Mouse (Mus musculus) embryonic facial prominence, embryonic 12.5 days (tissue): ENCODE results near the gene Foxa2. TPM values are rescaled to one million over a fixed set of nuclear protein-coding genes. Genes with fewer than 3 reads are reported as not detected.

Source experiments
- ATAC-seq: fragments of 200-750 bp; cut with Nextera tagmentation; 2 replicates; pipeline ENCODE4 v1.8.0; 2017; ENCODE audit not compliant: insufficient number of reproducible peaks, insufficient read depth, low FRiP score, low TSS enrichment
- H3K27ac ChIP-seq: fragments of 300-500 bp; sonication (generic); 2 replicates; pipeline ENCODE4 v1.5.1; 2016; ENCODE audit warnings: mild to moderate bottlenecking
- H3K27me3 ChIP-seq: fragments of 300-500 bp; sonication (generic); 2 replicates; pipeline ENCODE4 v1.6.1; 2016; ENCODE audit warnings: mild to moderate bottlenecking, moderate library complexity
- H3K36me3 ChIP-seq: fragments of 300-500 bp; sonication (generic); 2 replicates; pipeline ENCODE4 v1.6.1; 2016; ENCODE audit warnings: mild to moderate bottlenecking
- H3K4me1 ChIP-seq: fragments of 300-500 bp; sonication (generic); 2 replicates; pipeline ENCODE4 v1.6.1; 2016
- H3K4me2 ChIP-seq: fragments of 300-500 bp; sonication (generic); replicated peaks from 2 replicates; pipeline ENCODE4 v1.6.1; 2016; ENCODE audit warnings: mild to moderate bottlenecking, moderate library complexity
- H3K4me3 ChIP-seq: fragments of 300-500 bp; sonication (generic); 2 replicates; pipeline ENCODE4 v1.5.1; 2016; ENCODE audit warnings: mild to moderate bottlenecking
- H3K9ac ChIP-seq: fragments of 300-500 bp; sonication (generic); 2 replicates; pipeline ENCODE4 v1.6.1; 2016; ENCODE audit warnings: mild to moderate bottlenecking, moderate library complexity
- H3K9me3 ChIP-seq: fragments of 300-500 bp; sonication (generic); 2 replicates; pipeline ENCODE4 v1.6.1; 2016; ENCODE audit warnings: mild to moderate bottlenecking, moderate library complexity
- WGBS: fragments of 180-500 bp; shearing (Covaris S2); methylation state at CpG from one replicate; pipeline ENCODE4 v1.1.7; 2016; 5-methylcytosine and 5-hydroxymethylcytosine counted together
- polyA plus RNA-seq: library from polyadenylated mRNA; unstranded; fragments of >200 nt; fragmentation: Nextera tagmentation; extraction: Ambion mirVana; gene quantifications from 2 replicates; pipeline ENCODE4 v1.2.1, GENCODE M21; 2016

Foxa2 gene
- polyA plus RNA-seq, 1 experiment from 2014 or later = 1.0 TPM

- WGBS = 11% methylated on average over 3 of the region's 3 CpGs
- no peak overlapping the region for H3K4me2 ChIP-seq
- no peaks in the 10 kb centered on the region for H3K36me3 ChIP-seq
- ATAC-seq = no peak
- no peaks in the 10 kb centered on the region for H3K9me3 ChIP-seq
- no peaks in the 10 kb centered on the region; the same call in 1 of the 2 replicates for H3K4me1 ChIP-seq
- no peak overlapping the region for H3K4me3 ChIP-seq
- H3K27ac ChIP-seq = no peak overlapping the region
- no peak overlapping the region for H3K9ac ChIP-seq
- peaks cover 57% of the 10 kb centered on the region for H3K27me3 ChIP-seq
These were observed 26.6 kb downstream of the Foxa2 start for GRCm38 (mm10) chr2:148020125-148020524.

- H3K4me1 ChIP-seq = no peaks in the 10 kb centered on the region
- H3K4me3 ChIP-seq = no peak overlapping the region
- no peak for ATAC-seq
- no peaks in the 10 kb centered on the region for H3K9me3 ChIP-seq
- H3K36me3 ChIP-seq = no peaks in the 10 kb centered on the region
- no peak overlapping the region for H3K27ac ChIP-seq
- H3K9ac ChIP-seq = no peak overlapping the region
- WGBS = 87% methylated on average over 8 of the region's 8 CpGs
- H3K27me3 ChIP-seq = peaks cover 37% of the 10 kb centered on the region
- H3K4me2 ChIP-seq = no peak overlapping the region
These were observed 28.7 kb downstream of the Foxa2 start for GRCm38 (mm10) chr2:148017782-148018690.

GRCm38 (mm10) chr2:148013382-148013781 lies 33.4 kb downstream of the Foxa2 start:
- ATAC-seq = no peak

GRCm38 (mm10) chr2:148009049-148009448 lies 37.7 kb downstream of the Foxa2 start:
- Histone ChIP-seq H3K27me3 (no peaks in the 10 kb centered on the region), H3K36me3 (no peaks in the 10 kb centered on the region), H3K4me3 (no peak overlapping the region), H3K4me1 (no peaks in the 10 kb centered on the region), H3K4me2 (no peak overlapping the region), H3K9ac (no peak overlapping the region), H3K9me3 (no peaks in the 10 kb centered on the region), H3K27ac (no peak overlapping the region)
- no peak for ATAC-seq
- 84% methylated on average over 4 of the region's 4 CpGs for WGBS

More at GRCm38 (mm10) chr2:148013382-148013781, 33.4 kb downstream of the Foxa2 start:
- Histone ChIP-seq H3K4me1 (no peaks in the 10 kb centered on the region), H3K4me3 (no peak overlapping the region), H3K4me2 (no peak overlapping the region), H3K36me3 (no peaks in the 10 kb centered on the region), H3K27me3 (no peaks in the 10 kb centered on the region), H3K27ac (no peak overlapping the region), H3K9ac (no peak overlapping the region), H3K9me3 (no peaks in the 10 kb centered on the region)
- WGBS = 79% methylated on average over 3 of the region's 3 CpGs

- 73% methylated on average over 7 of the region's 7 CpGs for WGBS
- Histone ChIP-seq H3K36me3 (no peaks in the 10 kb centered on the region), H3K27ac (no peak overlapping the region), H3K4me3 (no peak overlapping the region), H3K9ac (no peak overlapping the region), H3K4me2 (no peak overlapping the region), H3K4me1 (no peaks in the 10 kb centered on the region), H3K27me3 (no peaks in the 10 kb centered on the region), H3K9me3 (no peaks in the 10 kb centered on the region)
- ATAC-seq = no peak
These were observed 41.9 kb downstream of the Foxa2 start for GRCm38 (mm10) chr2:148004554-148005521.

- no peak overlapping the region for H3K27ac ChIP-seq
- 88% methylated on average over 3 of the region's 3 CpGs for WGBS
These were observed 43.3 kb downstream of the Foxa2 start for GRCm38 (mm10) chr2:148003511-148003910.

GRCm38 (mm10) chr2:147998206-147998966 lies 48.4 kb downstream of the Foxa2 start:
- 69% methylated on average over 10 of the region's 10 CpGs for WGBS
- no peak overlapping the region for H3K4me3 ChIP-seq
- ATAC-seq = no peak
- H3K4me1 ChIP-seq = no peaks in the 10 kb centered on the region
- no peak overlapping the region for H3K27ac ChIP-seq
- H3K9ac ChIP-seq = no peak overlapping the region
- H3K36me3 ChIP-seq = no peaks in the 10 kb centered on the region
- no peak overlapping the region for H3K4me2 ChIP-seq
- no peaks in the 10 kb centered on the region for H3K27me3 ChIP-seq
- H3K9me3 ChIP-seq = no peaks in the 10 kb centered on the region

More at GRCm38 (mm10) chr2:148003511-148003910, 43.3 kb downstream of the Foxa2 start:
- Histone ChIP-seq H3K9me3 (no peaks in the 10 kb centered on the region), H3K4me2 (no peak overlapping the region), H3K36me3 (no peaks in the 10 kb centered on the region), H3K9ac (no peak overlapping the region), H3K4me1 (no peaks in the 10 kb centered on the region), H3K4me3 (no peak overlapping the region), H3K27me3 (no peaks in the 10 kb centered on the region)
- ATAC-seq = no peak

GRCm38 (mm10) chr2:147996781-147997180 lies 50.0 kb downstream of the Foxa2 start:
- ATAC-seq = no peak
- Histone ChIP-seq H3K4me3 (no peak overlapping the region), H3K4me1 (no peaks in the 10 kb centered on the region), H3K36me3 (no peaks in the 10 kb centered on the region), H3K27ac (no peak overlapping the region), H3K9me3 (no peaks in the 10 kb centered on the region), H3K4me2 (no peak overlapping the region), H3K9ac (no peak overlapping the region), H3K27me3 (no peaks in the 10 kb centered on the region)

GRCm38 (mm10) chr2:147993821-147994220 lies 52.9 kb downstream of the Foxa2 start:
- 71% methylated on average over 4 of the region's 4 CpGs for WGBS
- H3K4me2 ChIP-seq = no peak overlapping the region
- no peak overlapping the region for H3K9ac ChIP-seq
- H3K27me3 ChIP-seq = no peaks in the 10 kb centered on the region
- ATAC-seq = no peak
- no peaks in the 10 kb centered on the region for H3K36me3 ChIP-seq
- H3K4me1 ChIP-seq = no peaks in the 10 kb centered on the region
- H3K9me3 ChIP-seq = no peaks in the 10 kb centered on the region
- no peak overlapping the region for H3K27ac ChIP-seq
- no peak overlapping the region for H3K4me3 ChIP-seq

- Histone ChIP-seq H3K9me3 (no peaks in the 10 kb centered on the region), H3K9ac (no peak overlapping the region), H3K27me3 (no peaks in the 10 kb centered on the region), H3K4me2 (no peak overlapping the region), H3K36me3 (no peaks in the 10 kb centered on the region), H3K4me1 (no peaks in the 10 kb centered on the region), H3K27ac (no peak overlapping the region), H3K4me3 (no peak overlapping the region)
- 93% methylated on average over 10 of the region's 10 CpGs for WGBS
- no peak for ATAC-seq
These were observed 53.7 kb downstream of the Foxa2 start for GRCm38 (mm10) chr2:147992935-147993679.
